Mouse (Mus musculus) neural tube, embryonic 13.5 days (tissue): Measurements from ENCODE around the gene Ank3. TPM values are rescaled to one million over a fixed set of nuclear protein-coding genes. Genes with fewer than 3 reads are reported as not detected.

ENCODE experiments used
- ATAC-seq: fragments of 200-750 bp; cut with Nextera tagmentation; 2 replicates; pipeline ENCODE4 v1.8.0; 2017; ENCODE audit warnings: low read depth, mild to moderate bottlenecking, moderate TSS enrichment, moderate library complexity
- H3K27ac ChIP-seq: fragments of 300-500 bp; sonication (generic); replicated peaks from 2 replicates; pipeline ENCODE4 v1.5.1; 2015; ENCODE audit warnings: moderate library complexity, mild to moderate bottlenecking, inconsistent platforms
- H3K27me3 ChIP-seq: fragments of 300-500 bp; sonication (generic); 2 replicates; pipeline ENCODE4 v1.6.1; 2015; ENCODE audit warnings: mild to moderate bottlenecking, inconsistent platforms
- H3K36me3 ChIP-seq: fragments of 300-500 bp; sonication (generic); 2 replicates; pipeline ENCODE4 v1.6.1; 2015; ENCODE audit warnings: mild to moderate bottlenecking, inconsistent platforms
- H3K4me1 ChIP-seq: fragments of 300-500 bp; sonication (generic); replicated peaks from 2 replicates; pipeline ENCODE4 v1.6.1; 2015; ENCODE audit warnings: inconsistent platforms
- H3K4me2 ChIP-seq: fragments of 300-500 bp; sonication (generic); 2 replicates; pipeline ENCODE4 v1.6.1; 2015; ENCODE audit warnings: inconsistent platforms, mild to moderate bottlenecking, moderate library complexity
- H3K4me3 ChIP-seq: fragments of 300-500 bp; sonication (generic); 2 replicates; pipeline ENCODE4 v1.5.1; 2015; ENCODE audit warnings: mild to moderate bottlenecking, inconsistent platforms
- H3K9ac ChIP-seq: fragments of 300-500 bp; sonication (generic); 2 replicates; pipeline ENCODE4 v1.6.1; 2015; ENCODE audit warnings: moderate library complexity, mild to moderate bottlenecking, inconsistent platforms
- H3K9me3 ChIP-seq: fragments of 300-500 bp; sonication (generic); 2 replicates; pipeline ENCODE4 v1.6.1; 2016; ENCODE audit warnings: inconsistent platforms
- WGBS: fragments of 180-500 bp; shearing (Covaris S2); methylation state at CpG from one replicate; pipeline ENCODE4 v1.1.7; 2015; 5-methylcytosine and 5-hydroxymethylcytosine counted together
- polyA plus RNA-seq: library from polyadenylated mRNA; unstranded; fragments of >200 nt; fragmentation: Nextera tagmentation; extraction: Ambion mirVana; gene quantifications from 2 replicates; pipeline ENCODE4 v1.2.1, GENCODE M21; 2015

Ank3 gene
- polyA plus RNA-seq, 1 experiment from 2014 or later: 104 TPM

GRCm38 (mm10) chr10:69420306-69420705 lies 21.7 kb downstream of the Ank3 start:
- ATAC-seq: no peak
- H3K4me2 ChIP-seq: no peak overlapping the region

GRCm38 (mm10) chr10:69424051-69424450 lies 25.5 kb downstream of the Ank3 start:
- Histone ChIP-seq H3K9me3 (no peaks in the 10 kb centered on the region), H3K36me3 (no peaks in the 10 kb centered on the region), H3K4me1 (no peaks in the 10 kb centered on the region), H3K27ac (no peak overlapping the region), H3K4me2 (no peak overlapping the region), H3K4me3 (no peak overlapping the region), H3K27me3 (no peaks in the 10 kb centered on the region), H3K9ac (no peak overlapping the region)
- WGBS: 88% methylated on average over 3 of the region's 3 CpGs
- no peak for ATAC-seq

More at GRCm38 (mm10) chr10:69420306-69420705, 21.7 kb downstream of the Ank3 start:
- Histone ChIP-seq H3K36me3 (no peaks in the 10 kb centered on the region), H3K27ac (no peak overlapping the region), H3K9ac (no peak overlapping the region), H3K4me3 (no peak overlapping the region), H3K9me3 (no peaks in the 10 kb centered on the region), H3K27me3 (no peaks in the 10 kb centered on the region), H3K4me1 (no peaks in the 10 kb centered on the region)
- 85% methylated on average over 6 of the region's 6 CpGs for WGBS

GRCm38 (mm10) chr10:69430138-69430537 lies 31.6 kb downstream of the Ank3 start:
- no peak overlapping the region for H3K9ac ChIP-seq
- H3K4me2 ChIP-seq: no peak overlapping the region
- no peaks in the 10 kb centered on the region for H3K4me1 ChIP-seq
- H3K27ac ChIP-seq: no peak overlapping the region
- H3K27me3 ChIP-seq: no peaks in the 10 kb centered on the region
- H3K4me3 ChIP-seq: no peak overlapping the region
- WGBS: 90% methylated on average over 4 of the region's 4 CpGs
- no peaks in the 10 kb centered on the region for H3K9me3 ChIP-seq
- no peaks in the 10 kb centered on the region for H3K36me3 ChIP-seq
- ATAC-seq: no peak

- Histone ChIP-seq H3K27me3 (no peaks in the 10 kb centered on the region), H3K9me3 (no peaks in the 10 kb centered on the region), H3K9ac (no peak overlapping the region), H3K36me3 (no peaks in the 10 kb centered on the region), H3K27ac (no peak overlapping the region), H3K4me1 (no peaks in the 10 kb centered on the region), H3K4me3 (no peak overlapping the region), H3K4me2 (no peak overlapping the region)
- 85% methylated on average over 7 of the region's 7 CpGs for WGBS
- ATAC-seq: no peak
Observed at GRCm38 (mm10) chr10:69431101-69431500, 32.5 kb downstream of the Ank3 start.

- Histone ChIP-seq H3K9me3 (no peaks in the 10 kb centered on the region), H3K4me1 (no peaks in the 10 kb centered on the region), H3K36me3 (no peaks in the 10 kb centered on the region), H3K27ac (no peak overlapping the region), H3K9ac (no peak overlapping the region), H3K4me3 (no peak overlapping the region), H3K4me2 (no peak overlapping the region), H3K27me3 (no peaks in the 10 kb centered on the region)
- ATAC-seq: no peak
- 84% methylated on average over 6 of the region's 6 CpGs for WGBS
Observed at GRCm38 (mm10) chr10:69435213-69435612, 36.6 kb downstream of the Ank3 start.

- H3K9ac ChIP-seq: no peak overlapping the region
Observed at GRCm38 (mm10) chr10:69439449-69439848, 40.9 kb downstream of the Ank3 start.

GRCm38 (mm10) chr10:69444546-69444945 lies 46.0 kb downstream of the Ank3 start:
- Histone ChIP-seq H3K9ac (no peak overlapping the region), H3K27ac (no peak overlapping the region), H3K4me3 (no peak overlapping the region), H3K4me2 (no peak overlapping the region), H3K4me1 (no peaks in the 10 kb centered on the region), H3K36me3 (no peaks in the 10 kb centered on the region), H3K27me3 (no peaks in the 10 kb centered on the region), H3K9me3 (no peaks in the 10 kb centered on the region)
- 77% methylated on average over 5 of the region's 5 CpGs for WGBS
- no peak for ATAC-seq

More at GRCm38 (mm10) chr10:69439449-69439848, 40.9 kb downstream of the Ank3 start:
- Histone ChIP-seq H3K4me3 (no peak overlapping the region), H3K27ac (no peak overlapping the region), H3K27me3 (no peaks in the 10 kb centered on the region), H3K9me3 (no peaks in the 10 kb centered on the region), H3K4me2 (no peak overlapping the region), H3K4me1 (no peaks in the 10 kb centered on the region), H3K36me3 (no peaks in the 10 kb centered on the region)
- WGBS: 49% methylated on average over 8 of the region's 8 CpGs
- no peak for ATAC-seq

GRCm38 (mm10) chr10:69445951-69446350 lies 47.4 kb downstream of the Ank3 start:
- WGBS: 83% methylated on average over 7 of the region's 7 CpGs

GRCm38 (mm10) chr10:69446566-69446965 lies 48.0 kb downstream of the Ank3 start:
- H3K4me1 ChIP-seq: no peaks in the 10 kb centered on the region
- H3K4me3 ChIP-seq: no peak overlapping the region
- H3K9me3 ChIP-seq: no peaks in the 10 kb centered on the region
- no peak overlapping the region for H3K9ac ChIP-seq
- no peaks in the 10 kb centered on the region for H3K27me3 ChIP-seq
- WGBS: 86% methylated on average over 5 of the region's 5 CpGs
- no peak for ATAC-seq
- H3K27ac ChIP-seq: no peak overlapping the region
- no peak overlapping the region for H3K4me2 ChIP-seq
- H3K36me3 ChIP-seq: no peaks in the 10 kb centered on the region

More at GRCm38 (mm10) chr10:69445951-69446350, 47.4 kb downstream of the Ank3 start:
- no peak overlapping the region for H3K4me2 ChIP-seq
- H3K4me1 ChIP-seq: no peaks in the 10 kb centered on the region
- H3K9ac ChIP-seq: no peak overlapping the region
- H3K4me3 ChIP-seq: no peak overlapping the region
- no peaks in the 10 kb centered on the region for H3K27me3 ChIP-seq
- no peak overlapping the region for H3K27ac ChIP-seq
- no peak for ATAC-seq
- no peaks in the 10 kb centered on the region for H3K9me3 ChIP-seq
- no peaks in the 10 kb centered on the region for H3K36me3 ChIP-seq

- no peak overlapping the region for H3K9ac ChIP-seq
- no peaks in the 10 kb centered on the region for H3K27me3 ChIP-seq
- 94% methylated on average over 5 of the region's 5 CpGs for WGBS
- H3K27ac ChIP-seq: no peak overlapping the region
- ATAC-seq: no peak
- H3K9me3 ChIP-seq: no peaks in the 10 kb centered on the region
- H3K36me3 ChIP-seq: no peaks in the 10 kb centered on the region
- no peak overlapping the region for H3K4me2 ChIP-seq
- H3K4me1 ChIP-seq: peaks cover under 1% of the 10 kb centered on the region; the same call in 1 of the 2 replicates
- H3K4me3 ChIP-seq: no peak overlapping the region
Observed at GRCm38 (mm10) chr10:69447308-69447707, 48.7 kb downstream of the Ank3 start.

- no peak overlapping the region for H3K4me2 ChIP-seq
- no peaks in the 10 kb centered on the region for H3K36me3 ChIP-seq
- H3K9me3 ChIP-seq: no peaks in the 10 kb centered on the region
- H3K9ac ChIP-seq: no peak overlapping the region
- 70% methylated on average over 3 of the region's 3 CpGs for WGBS
- peaks cover 9% of the 10 kb centered on the region; the same call in 1 of the 2 replicates for H3K4me1 ChIP-seq
- no peak overlapping the region for H3K27ac ChIP-seq
- no peak overlapping the region for H3K4me3 ChIP-seq
- ATAC-seq: no peak
- H3K27me3 ChIP-seq: no peaks in the 10 kb centered on the region
Observed at GRCm38 (mm10) chr10:69448174-69448573, 49.6 kb downstream of the Ank3 start.

GRCm38 (mm10) chr10:69451006-69451405 lies 52.4 kb downstream of the Ank3 start:
- Histone ChIP-seq H3K27ac (no peak overlapping the region), H3K36me3 (no peaks in the 10 kb centered on the region), H3K4me2 (no peak overlapping the region), H3K9me3 (no peaks in the 10 kb centered on the region), H3K4me3 (no peak overlapping the region), H3K27me3 (no peaks in the 10 kb centered on the region), H3K9ac (no peak overlapping the region), H3K4me1 (peaks cover 10% of the 10 kb centered on the region; the same call in 1 of the 2 replicates)
- ATAC-seq: no peak
- 72% methylated on average over 5 of the region's 5 CpGs for WGBS

GRCm38 (mm10) chr10:69452180-69452977 lies 53.8 kb downstream of the Ank3 start:
- no peak overlapping the region for H3K4me2 ChIP-seq
- H3K27ac ChIP-seq: no peak overlapping the region
- H3K9ac ChIP-seq: no peak overlapping the region
- H3K4me3 ChIP-seq: no peak overlapping the region
- WGBS: 57% methylated on average over 9 of the region's 9 CpGs
- no peaks in the 10 kb centered on the region for H3K9me3 ChIP-seq
- H3K27me3 ChIP-seq: no peaks in the 10 kb centered on the region
- H3K4me1 ChIP-seq: peaks cover 10% of the 10 kb centered on the region; the same call in 1 of the 2 replicates
- peak; percentile 46 for ATAC-seq
- no peaks in the 10 kb centered on the region for H3K36me3 ChIP-seq
